Mouse (Mus musculus) layer of hippocampus, adult 8-10 months (tissue): ENCODE results near the gene Fn1. TPM values are rescaled to one million over a fixed set of nuclear protein-coding genes. Genes with fewer than 3 reads are reported as not detected.

ENCODE experiments used
- DNase-seq, 2 experiments: peaks; one replicate each; pipeline ENCODE4 v3.0.0; 2022; ENCODE audit warnings: low spot score in 2 of 2
- total RNA-seq, 4 experiments: library from RNA; stranded (reverse); gene quantifications; 2 replicates each; pipeline ENCODE4 v1.2.4; 2022

Fn1 gene
- total RNA-seq, 4 experiments from 2014 or later: 52.0 to 64.1 (median 54.0) TPM

DNA sequence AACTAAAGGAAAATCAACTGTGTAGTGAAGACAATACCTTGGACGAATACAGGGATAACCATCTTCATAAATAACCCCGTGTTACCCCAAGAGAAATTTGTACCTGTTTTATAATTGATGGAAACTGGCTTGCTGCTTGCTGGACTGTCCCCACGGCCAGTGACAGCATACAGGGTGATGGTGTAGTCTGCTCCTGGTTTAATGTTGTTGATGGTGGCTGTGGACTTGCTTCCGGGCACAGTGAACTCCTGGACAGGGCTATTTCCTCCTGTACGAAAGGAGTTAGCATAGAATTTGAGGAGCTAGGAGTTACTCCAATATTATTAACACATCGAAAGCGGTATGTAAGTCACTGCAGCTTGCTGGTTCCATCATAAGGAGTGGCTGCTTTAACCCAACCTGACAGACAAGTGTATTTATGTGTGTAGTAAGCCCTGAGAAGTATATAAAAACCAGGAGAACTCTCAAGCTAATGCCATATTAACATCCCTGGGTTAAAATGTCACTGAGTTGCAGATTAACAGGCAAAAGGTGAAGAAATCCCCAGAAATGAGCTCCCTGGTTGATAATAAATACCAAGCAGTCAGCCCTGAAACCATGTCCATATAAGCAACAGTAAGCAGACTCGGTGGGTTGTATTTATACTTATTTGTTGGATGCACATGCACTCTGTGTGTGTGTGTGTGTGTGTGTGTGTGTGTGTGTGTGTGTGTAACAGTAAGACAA, 46.2 kb downstream of the Fn1 start:
- no peak for DNase-seq

DNA sequence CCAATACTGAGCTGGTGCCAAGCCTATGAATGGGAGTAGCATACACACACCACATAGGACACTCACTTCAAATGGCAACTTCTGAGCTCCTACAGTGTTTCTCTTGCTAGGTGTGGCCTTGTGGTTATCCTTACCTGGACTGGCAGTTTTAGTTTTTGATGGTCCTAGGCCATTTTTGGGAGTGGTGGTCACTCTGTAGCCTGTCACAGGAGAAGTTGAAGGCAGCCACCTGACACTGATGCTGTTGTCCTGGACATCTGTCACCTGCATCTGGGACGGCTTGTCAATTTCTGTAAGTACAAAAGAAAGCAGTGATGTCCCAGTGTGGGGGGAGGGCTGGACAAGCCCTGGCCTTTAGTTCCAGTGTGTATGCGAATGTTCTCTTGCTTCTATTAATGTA, 47.2 kb downstream of the Fn1 start:
- DNase-seq: no peak

DNA sequence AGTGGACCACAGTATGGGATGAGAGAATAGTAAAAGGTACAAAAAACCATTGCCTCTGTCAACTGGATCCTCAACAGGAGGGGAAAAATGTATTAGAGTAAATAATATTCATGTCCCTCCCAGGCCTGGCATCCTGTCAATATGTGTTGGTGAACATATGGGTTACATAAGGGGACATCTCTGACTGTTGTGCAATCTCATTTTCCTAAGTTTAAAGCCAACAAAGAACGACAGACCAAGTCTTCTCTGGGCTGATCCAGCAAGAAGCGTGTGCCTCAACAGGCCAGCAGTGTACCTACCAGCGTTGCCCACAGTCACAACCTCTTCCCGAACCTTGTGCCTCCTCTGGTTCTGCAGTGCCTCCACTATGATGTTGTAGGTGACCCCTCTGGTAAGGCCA, 57.6 kb downstream of the Fn1 start:
- no peak for DNase-seq

DNA sequence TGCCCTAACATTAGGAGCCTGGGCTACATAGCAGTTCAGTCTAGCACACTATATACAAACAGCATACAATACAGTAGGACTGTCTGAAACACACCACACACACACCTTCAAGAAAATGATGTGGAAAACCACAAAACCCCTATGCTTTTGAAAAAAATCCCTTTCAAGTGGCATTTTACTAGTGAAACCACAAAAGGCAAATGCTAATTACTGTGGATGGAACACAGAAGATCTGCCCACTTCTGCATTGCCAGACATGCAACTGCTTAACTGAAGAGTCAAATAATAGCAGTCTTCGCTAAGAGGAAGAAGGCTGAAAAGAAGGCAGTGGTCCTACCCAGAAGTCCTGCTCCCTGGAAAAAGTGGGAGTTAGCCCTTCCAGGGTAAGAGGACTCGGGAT, 58.7 kb downstream of the Fn1 start:
- DNase-seq: no peak

DNA sequence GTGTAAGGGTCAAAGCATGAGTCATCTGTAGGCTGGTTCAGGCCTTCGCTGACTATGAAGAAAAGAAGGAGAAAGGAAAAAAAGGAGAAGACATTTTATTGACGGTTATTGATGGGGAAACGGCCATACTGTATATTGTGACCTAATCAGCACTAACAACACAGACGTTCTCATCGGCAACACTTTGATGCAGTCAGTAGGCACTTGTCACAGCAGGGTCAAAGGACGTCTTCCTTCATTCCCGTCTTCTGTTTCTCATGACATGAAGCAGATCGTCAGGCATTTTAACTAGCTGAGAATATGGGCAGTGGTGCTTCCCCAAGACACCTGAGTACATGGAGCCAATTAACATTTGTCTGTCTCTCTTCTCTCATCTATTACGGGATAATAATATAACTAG, 59.8 kb downstream of the Fn1 start:
- DNase-seq: no peak

DNA sequence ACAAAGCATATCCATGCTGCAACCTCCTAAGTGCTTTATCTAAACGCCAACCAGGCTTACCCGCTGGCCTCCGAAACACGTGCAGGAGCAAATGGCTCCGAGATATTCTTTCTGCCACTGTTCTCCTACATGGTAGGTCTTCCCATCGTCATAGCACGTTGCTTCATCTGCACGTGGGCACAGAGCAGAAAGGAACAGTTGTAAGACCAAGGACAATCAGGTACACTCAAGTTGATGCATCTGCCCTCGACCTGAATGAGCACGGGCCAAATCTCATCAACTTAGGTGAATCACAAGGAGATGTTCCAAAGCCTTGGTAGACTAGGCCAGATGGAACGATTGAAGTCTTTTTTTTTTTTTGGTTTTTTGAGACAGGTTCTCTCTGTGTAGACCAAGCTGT, 63.0 kb downstream of the Fn1 start:
- no peak for DNase-seq

DNA sequence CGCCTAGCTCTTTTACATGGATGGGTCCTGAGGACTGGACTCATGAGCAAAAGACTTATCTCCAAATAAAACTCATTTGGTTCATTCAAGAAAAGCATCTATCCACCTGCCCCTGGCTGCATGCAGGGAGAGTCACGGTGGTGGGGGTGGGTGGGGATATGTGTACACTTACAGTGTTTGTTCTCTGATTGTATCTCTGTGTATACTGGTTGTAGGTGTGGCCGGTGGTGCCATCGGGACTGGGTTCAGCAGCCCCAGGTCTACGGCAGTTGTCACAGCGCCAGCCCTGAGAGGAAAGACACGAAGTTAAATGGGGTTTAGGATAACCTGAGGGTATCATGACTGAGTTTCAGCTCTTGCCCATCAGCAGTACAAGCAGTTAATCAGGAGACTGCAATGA, 66.3 kb downstream of the Fn1 start:
- no peak for DNase-seq

DNA sequence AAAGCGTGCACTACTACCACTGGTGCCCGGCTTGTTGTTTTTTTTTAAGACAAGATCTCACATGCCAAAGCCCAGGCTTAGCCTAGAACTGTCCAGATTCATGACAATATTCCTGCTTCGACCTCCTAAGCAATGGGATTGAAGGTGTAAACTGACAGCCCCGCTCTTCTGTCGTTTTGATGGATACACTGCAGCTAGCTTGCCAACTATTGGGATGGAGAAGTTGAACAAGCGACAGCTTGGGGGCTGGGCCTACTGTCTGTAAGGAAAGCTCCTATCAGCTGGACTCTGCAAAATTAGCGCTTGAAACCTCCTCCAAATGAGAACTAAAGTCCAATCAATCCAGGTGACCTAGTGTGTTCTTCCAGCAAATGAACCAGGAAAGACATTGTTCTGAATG, 69.1 kb downstream of the Fn1 start:
- no peak for DNase-seq

DNA sequence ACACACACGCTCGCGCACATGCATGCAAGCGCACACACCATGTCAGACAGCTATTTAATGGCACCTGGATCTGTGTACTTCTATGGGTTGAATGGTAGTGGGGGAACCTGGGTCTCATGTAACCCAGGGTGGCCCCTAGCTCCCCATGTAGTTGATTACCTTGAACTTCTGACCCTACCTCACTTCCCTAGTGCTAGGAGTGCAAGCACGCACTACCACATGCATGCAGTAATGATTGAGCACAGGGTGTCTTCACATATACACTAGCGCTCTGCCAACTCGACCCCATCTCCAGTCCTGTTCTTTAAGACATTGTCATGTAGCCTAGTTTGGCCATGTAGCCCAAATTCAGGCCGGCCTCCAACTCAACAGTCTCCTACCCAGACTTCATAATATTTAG, 69.7 kb downstream of the Fn1 start:
- DNase-seq: no peak

DNA sequence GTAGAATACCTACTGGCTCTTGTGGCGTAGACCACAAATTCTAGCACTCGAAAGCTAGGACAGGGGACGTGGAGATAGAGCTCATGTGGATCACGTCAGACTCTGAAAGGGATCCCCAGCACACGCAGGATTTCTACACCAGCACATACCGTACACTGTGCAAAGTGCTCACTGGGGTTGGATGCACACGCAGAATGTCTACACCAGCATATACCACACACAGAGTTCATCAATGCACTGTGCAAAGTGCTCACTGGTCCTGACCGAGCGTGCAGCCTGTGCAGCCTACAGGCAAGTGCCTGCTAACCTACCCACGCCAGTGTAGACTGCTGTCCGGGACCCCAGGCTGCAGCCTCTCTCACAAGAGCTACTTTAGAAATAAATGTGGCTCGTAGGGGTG, 72.6 kb downstream of the Fn1 start:
- DNase-seq: no peak

DNA sequence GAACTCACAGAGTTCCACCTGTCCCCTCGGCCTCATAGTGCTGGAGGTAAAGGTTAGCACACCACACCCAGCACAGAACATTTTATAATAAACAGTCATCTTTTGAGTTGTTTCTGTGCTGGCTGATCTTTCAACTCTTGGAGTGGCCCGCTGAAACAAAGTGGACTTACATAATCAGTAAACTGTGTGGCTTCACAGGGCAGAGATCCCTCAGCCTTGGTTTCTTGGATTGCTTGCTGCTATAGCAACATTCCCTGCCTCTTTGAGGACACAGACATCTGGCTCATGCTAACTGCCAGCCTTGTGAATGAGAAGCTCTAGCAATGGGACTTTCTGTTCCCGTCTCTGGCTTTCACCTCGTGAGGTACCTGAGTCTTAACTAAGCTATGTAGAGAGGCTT, 73.5 kb downstream of the Fn1 start:
- DNase-seq: no peak

DNA sequence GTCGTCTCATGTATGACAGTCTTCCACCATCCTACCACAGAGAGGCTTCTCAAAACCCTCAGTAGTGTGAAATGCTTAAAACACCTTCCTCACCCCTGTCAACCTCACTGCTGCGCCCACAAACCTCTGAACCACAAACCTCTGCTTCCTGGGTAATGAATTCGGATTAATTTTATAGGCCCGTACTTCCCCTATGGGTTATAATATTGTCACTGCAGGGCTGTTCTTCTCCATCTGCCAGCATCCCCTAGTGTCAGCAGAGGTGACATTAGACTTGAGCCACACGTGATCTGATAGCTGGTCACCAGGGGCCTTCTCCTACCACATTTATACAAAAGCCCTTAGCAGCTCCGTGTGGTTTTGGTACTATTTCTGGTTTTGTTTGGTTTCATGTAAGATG, 76.2 kb downstream of the Fn1 start:
- DNase-seq: no peak

DNA sequence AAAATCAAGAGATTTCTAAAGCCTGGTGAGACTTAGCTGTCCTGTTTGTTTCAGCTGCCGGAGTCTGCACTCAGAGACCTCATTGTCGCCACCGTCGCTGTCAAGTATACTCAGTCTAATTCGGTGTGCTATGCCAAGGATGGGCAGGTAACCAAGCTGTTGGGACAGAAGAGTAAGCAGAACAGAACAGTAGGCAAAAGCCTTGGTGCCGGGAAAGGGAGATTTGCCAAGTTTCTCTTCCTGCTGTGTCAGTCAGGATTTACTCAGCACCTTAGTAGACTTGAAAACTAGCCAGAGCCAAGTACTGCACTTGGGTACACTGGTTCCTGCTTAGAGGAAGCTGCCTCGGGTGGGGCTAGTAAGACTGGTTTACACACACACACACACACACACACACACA, 77.0 kb downstream of the Fn1 start:
- DNase-seq: no peak

DNA sequence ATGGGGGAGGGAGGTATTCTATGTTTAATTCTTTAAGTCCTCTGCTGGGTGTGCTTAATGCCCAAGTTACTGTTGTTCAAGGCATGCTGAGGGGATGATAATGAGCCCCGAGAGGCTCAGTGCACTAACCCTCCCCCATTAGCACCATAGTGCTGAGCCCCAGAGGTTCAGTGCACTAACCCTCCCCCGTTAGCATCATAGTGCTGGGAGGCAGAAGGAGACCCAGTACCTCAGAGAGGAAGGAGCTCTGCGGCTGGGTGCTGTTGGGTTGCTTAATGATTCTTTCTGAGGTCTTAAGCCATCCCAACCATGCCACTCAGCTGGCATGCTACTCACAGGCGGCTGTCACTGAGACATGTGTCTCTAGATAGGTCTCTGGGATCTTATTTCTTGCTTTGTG, 82.9 kb downstream of the Fn1 start:
- no peak for DNase-seq

DNA sequence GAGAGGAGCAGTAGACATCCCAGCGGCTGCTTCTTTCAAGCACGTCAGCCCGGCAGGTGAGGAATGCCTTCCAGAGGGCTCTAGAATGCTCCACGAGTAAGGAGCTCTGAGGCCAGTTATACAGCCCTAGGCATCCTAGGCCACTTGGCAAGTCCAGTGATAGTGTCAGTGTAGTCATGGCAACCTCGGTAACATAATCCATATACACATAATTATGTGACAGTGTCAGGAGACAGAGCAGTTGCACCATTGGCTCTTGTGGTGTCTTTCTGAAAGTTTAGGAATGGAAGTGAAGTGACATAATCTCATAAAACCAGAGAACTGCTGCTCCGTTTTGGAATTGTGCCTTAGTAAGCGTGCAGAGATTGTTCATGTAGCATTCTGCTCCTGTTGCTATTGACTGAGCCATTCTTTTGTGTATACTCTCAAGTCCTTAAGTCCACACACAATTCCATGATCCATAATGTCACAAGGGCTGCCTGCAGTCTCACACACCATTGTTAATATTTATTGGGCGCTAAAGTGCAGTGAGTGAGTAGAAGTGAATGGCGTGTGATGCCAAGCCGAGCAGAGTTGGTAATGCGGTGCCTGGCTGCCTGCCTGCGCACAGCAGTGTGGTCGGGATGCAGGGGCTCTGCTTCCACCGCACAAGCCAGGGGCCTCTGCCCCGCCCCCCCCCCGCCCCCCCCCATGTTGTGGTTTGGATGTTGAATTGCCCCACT, 85.0 kb downstream of the Fn1 start:
- no peak for DNase-seq

DNA sequence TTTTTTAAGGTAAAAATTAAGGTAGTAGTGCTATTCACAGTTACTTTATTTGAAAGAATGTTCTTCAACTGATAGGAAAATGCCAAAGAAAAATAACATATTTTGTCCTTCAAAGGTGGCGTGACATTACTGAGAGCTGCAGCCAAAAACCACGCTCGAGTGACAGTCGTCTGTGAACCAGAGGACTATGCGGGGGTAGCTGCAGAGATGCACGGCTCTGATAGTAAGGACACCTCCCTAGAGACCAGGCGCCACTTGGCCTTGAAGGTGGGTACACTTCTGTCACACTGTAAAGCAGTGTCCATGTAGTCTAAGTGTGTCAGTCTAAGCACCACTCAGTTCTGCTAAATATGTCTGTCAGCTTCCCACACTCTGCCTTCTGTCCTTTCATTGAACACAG, 88.7 kb downstream of the Fn1 start:
- DNase-seq: no peak

DNA sequence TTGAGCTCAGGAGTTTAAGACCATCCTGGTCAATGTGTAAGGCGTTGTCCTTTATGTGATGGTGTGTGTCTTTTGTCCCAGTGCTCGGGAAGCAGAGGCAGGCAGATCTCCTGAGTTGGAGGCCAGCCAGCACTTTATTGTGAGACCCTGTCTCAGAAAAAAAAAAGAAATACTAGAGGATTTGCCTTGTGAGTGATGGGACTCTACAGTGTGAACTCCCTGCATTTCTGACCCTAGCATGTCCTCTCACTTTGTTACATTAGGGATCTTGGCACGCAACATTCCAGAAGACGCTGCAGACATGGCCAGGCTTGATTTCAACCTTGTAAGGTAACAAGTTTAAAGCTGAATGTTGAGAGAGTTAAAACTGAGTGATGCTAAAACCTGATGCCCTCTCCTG, 92.4 kb downstream of the Fn1 start:
- no peak for DNase-seq

DNA sequence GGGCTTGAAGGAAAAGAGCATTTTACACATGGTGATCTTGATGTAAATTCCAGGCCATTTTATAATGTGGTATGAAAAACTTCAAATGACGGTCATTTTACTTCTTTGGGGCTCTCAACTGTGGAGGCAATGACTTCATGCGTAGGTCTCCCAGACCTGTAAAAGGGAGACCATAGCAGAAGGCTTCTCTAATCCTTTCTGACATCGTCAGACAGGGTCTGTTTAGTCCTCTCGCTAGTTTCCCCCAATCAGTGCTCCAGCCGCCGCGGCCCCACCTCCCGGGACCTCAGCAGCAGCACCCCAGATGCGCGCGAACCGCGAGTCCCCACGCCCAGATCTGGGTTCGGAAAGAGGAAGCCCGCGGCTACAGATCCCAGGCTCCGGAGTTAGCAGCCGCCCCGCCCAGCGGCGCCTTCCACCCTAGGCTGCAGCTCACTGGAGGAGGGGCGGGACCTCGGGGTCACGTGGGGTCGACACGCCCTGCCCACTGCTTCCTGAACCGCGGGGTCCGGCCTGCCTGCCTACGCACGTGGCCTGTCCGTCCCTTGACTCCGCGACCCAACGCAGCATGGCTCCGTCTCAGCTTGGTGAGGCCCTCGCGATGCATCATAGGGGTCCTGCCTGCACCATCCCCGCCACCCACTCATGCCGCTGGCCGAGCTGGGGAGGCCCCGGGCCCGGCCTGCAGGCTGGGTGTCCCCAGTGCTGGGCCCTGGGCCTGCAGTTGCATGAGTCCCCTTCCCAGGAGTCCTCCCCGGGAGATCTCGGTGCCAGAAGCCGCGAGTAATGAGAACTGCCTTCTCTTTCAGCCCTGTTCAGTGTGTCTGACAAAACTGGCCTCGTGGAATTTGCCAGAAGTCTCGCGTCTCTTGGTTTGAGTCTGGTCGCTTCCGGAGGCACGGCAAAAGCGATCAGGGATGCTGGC, 96.0 kb downstream of the Fn1 start, which contains the start of gene Atic:
Atic (plus strand) TSS at position 463 of the 925 bp plus-strand sequence.
- peak; percentile 74 to 78 for DNase-seq

DNA sequence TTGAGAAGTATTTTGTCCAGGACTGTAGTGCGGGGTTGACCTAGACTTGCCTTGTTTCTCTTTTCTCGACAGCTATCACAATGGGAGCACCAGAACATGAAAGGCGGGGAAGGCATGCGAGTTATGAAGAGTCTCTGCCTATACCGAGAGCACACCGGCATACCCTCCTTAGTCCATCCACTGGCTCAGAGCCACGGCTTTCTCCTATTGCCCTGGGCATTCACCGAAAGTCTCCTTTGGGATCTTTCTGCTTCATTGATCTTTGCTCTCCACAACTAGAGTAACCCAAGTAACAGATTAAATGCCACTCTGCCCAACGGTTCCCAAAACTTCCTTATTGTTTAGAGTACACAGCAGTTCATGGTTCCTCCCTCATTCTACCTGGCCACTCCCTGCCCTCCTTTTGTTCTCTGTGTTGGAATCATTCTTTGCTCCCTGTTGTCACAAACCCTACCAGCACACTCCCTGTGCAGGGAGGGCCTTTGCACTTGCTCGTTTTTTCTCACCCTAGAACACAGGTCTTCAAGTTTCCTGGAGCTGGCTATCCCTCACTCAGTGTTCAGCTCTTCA, 102.3 kb downstream of the Fn1 start:
- DNase-seq: no peak

DNA sequence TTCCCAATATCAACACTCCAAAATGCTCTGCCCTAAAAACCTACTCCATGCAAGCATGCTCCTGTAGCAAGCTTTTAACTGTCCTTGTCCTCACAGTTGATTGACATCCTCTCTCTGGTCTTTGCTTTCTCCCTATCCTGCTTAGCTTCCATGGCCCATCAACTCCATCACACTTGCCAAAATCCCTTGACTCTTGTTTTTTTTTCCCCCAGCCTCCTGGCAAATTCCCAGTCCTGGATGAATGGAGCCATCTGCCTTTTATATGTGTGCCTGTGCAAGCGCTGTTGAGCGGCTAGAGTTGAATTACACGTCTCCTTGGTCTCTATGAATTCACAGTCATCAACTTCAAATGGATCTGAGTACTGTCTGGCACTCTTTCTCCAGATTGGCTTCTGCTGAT, 112.6 kb downstream of the Fn1 start:
- no peak for DNase-seq

DNA sequence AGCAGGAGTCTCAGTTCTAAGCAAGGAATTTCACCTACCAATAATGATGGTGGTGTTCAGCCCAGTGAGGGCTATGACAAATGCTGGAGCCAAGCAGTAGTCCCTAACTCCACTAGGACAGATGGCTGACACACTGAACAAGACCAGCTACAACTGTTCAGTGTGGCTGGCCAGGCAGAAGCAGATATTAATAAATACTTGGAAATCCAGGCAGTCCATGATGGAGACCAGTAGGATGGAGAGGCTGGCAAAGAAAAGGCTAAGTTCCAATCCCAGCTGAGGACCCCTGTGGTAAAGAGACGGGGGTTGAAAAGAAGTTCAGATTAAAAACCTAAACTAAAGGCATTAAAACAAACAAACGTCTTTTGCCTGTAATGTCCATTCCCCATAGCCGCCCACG, 113.4 kb downstream of the Fn1 start:
- DNase-seq: no peak
